Mouse (Mus musculus): Measurements from ENCODE around the gene Itpr1. TPM values are rescaled to one million over a fixed set of nuclear protein-coding genes. Genes with fewer than 3 reads are reported as not detected.

Itpr1 gene
- polyA plus RNA-seq, 1 experiment: 37.7 TPM

DNA sequence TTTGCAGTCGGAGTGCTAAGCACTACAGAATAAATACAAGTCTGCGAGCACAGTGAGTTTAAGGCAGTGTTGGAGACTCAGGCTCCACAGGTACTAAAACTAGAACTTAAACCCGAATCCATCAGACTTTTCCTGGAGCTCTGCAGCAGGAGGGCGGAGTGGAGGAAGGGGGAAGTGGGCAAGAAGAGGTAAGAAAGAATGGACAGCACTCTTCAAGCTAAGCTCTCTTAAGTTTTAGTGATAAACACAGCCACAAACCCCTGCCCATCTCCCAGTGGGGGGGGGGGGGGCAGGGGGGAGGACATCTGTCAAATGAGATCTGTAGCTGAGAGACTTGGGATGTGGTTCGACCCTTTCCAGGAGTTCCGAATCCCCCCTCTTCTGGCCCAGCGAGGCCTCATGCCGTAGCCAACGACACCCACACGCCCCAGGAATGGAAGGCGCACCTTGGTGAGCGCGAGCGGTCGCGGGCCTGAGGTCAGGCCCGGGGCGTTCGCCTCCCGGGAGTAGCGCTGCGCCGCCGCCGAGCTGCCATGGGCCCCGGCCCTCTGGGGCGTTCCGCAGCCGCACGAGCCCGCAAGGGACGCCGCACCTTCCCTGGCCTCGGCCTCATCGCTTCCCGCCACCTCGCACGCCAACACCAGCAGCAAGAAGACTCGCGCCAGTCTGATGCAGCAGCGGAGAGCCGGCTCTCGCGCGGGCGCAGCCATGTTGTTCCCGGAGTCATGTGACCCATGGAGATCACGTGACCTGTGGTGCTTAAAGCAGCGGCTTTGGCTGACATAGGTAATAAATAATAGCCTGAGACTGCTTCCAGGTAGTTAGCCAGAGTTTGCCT is 27.8 kb upstream of the Itpr1 start, which contains the start of gene Sumf1:
Gene Sumf1, minus strand, starts transcription at position 736 of the 838 bp plus-strand sequence.
- H3K4me1 ChIP-seq (ENCODE audit: control insufficient read depth, insufficient read depth, low read length): no peaks in the 10 kb centered on the region; the same call in 1 of the 2 replicates
- peak; percentile 90 for DNase-seq
- 4% methylated on average over 49 of the region's 49 CpGs for WGBS
- peak within 1 kb of the TSS; percentile 82 for H3K4me3 ChIP-seq (replicated peaks; ENCODE audit: extremely low read depth, low read depth, low read length)
- no peak for TF ChIP-seq CTCF (IDR thresholded peaks at IDR 0.05; ENCODE audit: insufficient read depth, low read length)
- TF ChIP-seq POLR2A (IDR thresholded peaks at IDR 0.05; ENCODE audit: borderline replicate concordance, extremely low read depth, low read depth, low read length): peak; percentile 42; the same call in 1 of the 2 replicates

DNA sequence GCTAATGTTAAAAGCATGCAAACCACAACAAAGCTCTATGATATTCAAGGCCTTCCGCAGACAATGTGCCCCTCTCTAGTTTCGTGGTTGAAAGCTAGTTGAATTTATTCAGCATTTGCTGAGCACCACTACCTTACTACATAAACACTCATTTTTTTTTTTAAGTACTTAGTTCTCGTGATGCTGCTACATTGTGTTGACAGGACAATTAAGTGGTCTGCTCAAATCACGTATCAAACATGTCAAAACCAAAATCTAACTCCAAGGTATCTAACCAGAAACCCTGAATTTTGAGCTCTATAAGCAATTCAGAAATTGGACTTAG is 27.2 kb upstream of the Itpr1 start:
- 10% methylated on average over 4 of the region's 4 CpGs for WGBS

DNA sequence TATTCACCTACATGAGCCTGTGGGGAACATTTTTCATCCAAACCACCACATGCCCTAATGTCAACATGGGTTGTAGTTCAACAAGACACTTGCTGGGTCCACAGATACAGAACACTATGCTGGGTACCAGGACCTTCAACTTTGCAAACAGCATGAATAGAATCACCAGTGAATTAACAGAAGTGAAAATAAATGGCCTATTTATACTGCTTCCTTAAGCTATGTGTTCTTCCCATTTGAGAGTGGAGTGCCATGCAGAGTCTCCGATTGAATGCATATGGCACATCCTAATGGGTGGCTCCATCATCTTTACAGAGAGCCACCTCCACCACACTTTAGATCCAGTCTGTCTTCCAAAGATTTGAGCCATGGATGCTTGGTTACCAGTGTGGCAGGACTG is 22.2 kb upstream of the Itpr1 start:
- DNase-seq: no peak
- 86% methylated on average over 1 of the region's 1 CpGs for WGBS
- TF ChIP-seq POLR2A (IDR thresholded peaks at IDR 0.05; ENCODE audit: borderline replicate concordance, extremely low read depth, low read depth, low read length) (no peak), CTCF (IDR thresholded peaks at IDR 0.05; ENCODE audit: insufficient read depth, low read length) (no peak)
- Histone ChIP-seq H3K4me1 (ENCODE audit: control insufficient read depth, insufficient read depth, low read length) (no peaks in the 10 kb centered on the region), H3K4me3 (replicated peaks; ENCODE audit: extremely low read depth, low read depth, low read length) (no peak overlapping the region)

More for the DNA sequence above, 27.2 kb upstream of the Itpr1 start:
- Histone ChIP-seq H3K4me1 (ENCODE audit: control insufficient read depth, insufficient read depth, low read length) (no peaks in the 10 kb centered on the region; the same call in 1 of the 2 replicates), H3K4me3 (replicated peaks; ENCODE audit: extremely low read depth, low read depth, low read length) (peak overlapping the region; percentile 82)
- no peak for TF ChIP-seq POLR2A (IDR thresholded peaks at IDR 0.05; ENCODE audit: borderline replicate concordance, extremely low read depth, low read depth, low read length)
- no peak for TF ChIP-seq CTCF (IDR thresholded peaks at IDR 0.05; ENCODE audit: insufficient read depth, low read length)
- no peak for DNase-seq

DNA sequence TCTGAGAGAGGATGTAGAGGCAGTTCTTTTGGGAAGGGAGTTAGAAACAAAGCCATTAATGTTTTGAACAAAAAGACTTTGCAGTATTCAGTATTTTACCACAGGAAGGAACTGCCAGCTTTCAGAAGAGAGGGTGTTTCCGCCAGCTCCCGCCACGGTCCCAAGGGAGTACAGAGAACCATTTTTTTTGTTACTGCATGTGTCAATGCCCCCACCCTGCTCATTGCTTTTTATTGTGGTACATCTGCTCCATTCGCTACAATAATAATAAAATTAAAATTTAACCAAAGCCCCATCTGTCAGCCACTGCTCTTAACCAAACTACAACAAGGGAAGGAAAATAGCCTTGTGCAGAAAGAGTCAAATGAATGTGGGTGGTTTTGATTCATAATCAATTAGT is 20.3 kb upstream of the Itpr1 start:
- TF ChIP-seq POLR2A (IDR thresholded peaks at IDR 0.05; ENCODE audit: borderline replicate concordance, extremely low read depth, low read depth, low read length) (no peak), CTCF (IDR thresholded peaks at IDR 0.05; ENCODE audit: insufficient read depth, low read length) (no peak)
- WGBS: 49% methylated on average over 4 of the region's 4 CpGs
- H3K4me1 ChIP-seq (ENCODE audit: control insufficient read depth, insufficient read depth, low read length): no peaks in the 10 kb centered on the region
- no peak overlapping the region for H3K4me3 ChIP-seq (replicated peaks; ENCODE audit: extremely low read depth, low read depth, low read length)
- no peak for DNase-seq

DNA sequence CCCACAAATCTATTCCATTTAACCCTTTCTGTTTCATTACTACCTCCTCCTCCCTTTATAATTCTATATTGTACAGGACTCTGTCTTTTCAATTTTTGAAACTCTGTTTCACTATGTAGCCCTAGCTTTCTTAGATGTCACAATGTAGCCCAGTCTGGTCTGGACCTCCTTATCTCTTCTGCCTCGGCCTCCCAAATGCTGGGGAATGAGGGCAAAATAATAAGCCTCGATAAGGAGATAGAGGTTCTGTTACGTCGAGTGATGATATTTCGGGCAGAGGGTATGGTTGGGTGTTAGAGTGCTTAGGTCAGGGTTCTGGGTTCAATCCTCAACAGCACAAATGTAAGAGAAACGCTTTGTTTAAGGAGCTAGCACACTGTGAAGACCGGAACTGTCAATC is 16.2 kb upstream of the Itpr1 start:
- no peak overlapping the region for H3K4me3 ChIP-seq (replicated peaks; ENCODE audit: extremely low read depth, low read depth, low read length)
- 76% methylated on average over 7 of the region's 7 CpGs for WGBS
- no peak for TF ChIP-seq CTCF (IDR thresholded peaks at IDR 0.05; ENCODE audit: insufficient read depth, low read length)
- DNase-seq: no peak
- no peaks in the 10 kb centered on the region for H3K4me1 ChIP-seq (ENCODE audit: control insufficient read depth, insufficient read depth, low read length)

DNA sequence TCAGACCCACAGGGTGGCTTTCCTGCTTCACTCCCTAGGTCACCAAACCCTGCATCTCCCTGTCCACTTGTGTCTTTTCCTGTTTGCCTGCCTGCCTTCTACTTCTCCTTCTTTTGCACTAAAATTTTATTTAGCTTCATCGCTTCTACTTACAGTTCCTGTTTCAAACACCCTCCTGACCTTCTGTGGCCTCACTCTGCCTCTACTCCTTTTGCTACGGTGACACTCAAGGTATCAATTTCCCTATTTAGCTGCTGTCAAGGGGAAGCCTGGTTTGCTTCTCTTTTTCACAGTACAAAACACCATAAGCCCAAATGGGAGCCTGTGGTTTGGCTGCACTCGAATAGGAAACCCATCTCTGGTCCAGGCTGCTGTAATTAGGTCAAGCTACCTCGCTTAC is 15.8 kb upstream of the Itpr1 start:
- H3K4me1 ChIP-seq (ENCODE audit: control insufficient read depth, insufficient read depth, low read length): no peaks in the 10 kb centered on the region
- no peak for DNase-seq
- no peak for TF ChIP-seq CTCF (IDR thresholded peaks at IDR 0.05; ENCODE audit: insufficient read depth, low read length)
- H3K4me3 ChIP-seq (replicated peaks; ENCODE audit: extremely low read depth, low read depth, low read length): no peak overlapping the region
- 56% methylated on average over 4 of the region's 4 CpGs for WGBS

DNA sequence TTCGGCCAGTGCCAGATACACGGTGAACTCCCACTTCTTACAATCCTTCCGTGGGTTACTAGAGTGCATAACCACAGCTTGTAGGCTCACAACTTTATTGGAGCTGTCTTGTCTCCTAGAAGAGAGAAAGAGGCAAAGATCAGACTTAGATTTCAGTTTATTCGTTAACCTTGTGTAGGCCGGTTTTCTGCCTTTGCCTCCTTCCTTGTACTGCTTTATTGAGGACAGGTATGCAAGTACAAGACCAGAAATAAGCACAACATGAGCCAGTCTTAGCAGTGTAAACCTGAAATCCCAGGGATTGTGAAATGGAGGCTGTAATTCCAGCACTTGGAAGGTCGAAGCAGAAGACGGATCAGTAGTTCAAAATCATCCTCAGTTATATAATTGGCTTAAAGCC is 14.6 kb upstream of the Itpr1 start:
- no peak for DNase-seq
- Histone ChIP-seq H3K4me1 (ENCODE audit: control insufficient read depth, insufficient read depth, low read length) (no peaks in the 10 kb centered on the region), H3K4me3 (replicated peaks; ENCODE audit: extremely low read depth, low read depth, low read length) (no peak overlapping the region)
- no peak for TF ChIP-seq CTCF (IDR thresholded peaks at IDR 0.05; ENCODE audit: insufficient read depth, low read length)
- TF ChIP-seq POLR2A (IDR thresholded peaks at IDR 0.05; ENCODE audit: borderline replicate concordance, extremely low read depth, low read depth, low read length): no peak
- WGBS: 87% methylated on average over 7 of the region's 7 CpGs

DNA sequence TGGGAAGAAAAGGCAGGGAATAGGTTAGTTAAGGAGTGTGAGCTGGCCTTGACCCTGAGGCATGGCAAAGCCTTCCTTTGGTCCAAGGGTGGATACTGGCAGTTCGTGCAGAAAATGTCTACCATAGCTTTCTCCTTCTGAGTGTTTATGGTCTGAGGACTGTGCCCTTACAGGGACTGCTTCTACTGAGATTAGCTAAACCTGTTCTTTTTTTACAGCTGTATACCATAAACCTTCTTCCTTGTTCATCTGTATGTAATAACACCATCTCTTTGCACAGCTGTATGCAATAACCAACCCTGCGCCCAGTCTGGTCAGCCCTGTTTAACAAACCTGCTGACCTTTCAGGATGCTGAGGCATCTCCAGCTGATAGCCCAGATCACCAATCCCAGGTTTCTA is 8.6 kb upstream of the Itpr1 start:
- H3K4me3 ChIP-seq (replicated peaks; ENCODE audit: extremely low read depth, low read depth, low read length): no peak overlapping the region
- H3K4me1 ChIP-seq (ENCODE audit: control insufficient read depth, insufficient read depth, low read length): no peaks in the 10 kb centered on the region
- DNase-seq: no peak
- TF ChIP-seq CTCF (IDR thresholded peaks at IDR 0.05; ENCODE audit: insufficient read depth, low read length): no peak
- TF ChIP-seq POLR2A (IDR thresholded peaks at IDR 0.05; ENCODE audit: borderline replicate concordance, extremely low read depth, low read depth, low read length): no peak
- WGBS: 96% methylated on average over 2 of the region's 2 CpGs

DNA sequence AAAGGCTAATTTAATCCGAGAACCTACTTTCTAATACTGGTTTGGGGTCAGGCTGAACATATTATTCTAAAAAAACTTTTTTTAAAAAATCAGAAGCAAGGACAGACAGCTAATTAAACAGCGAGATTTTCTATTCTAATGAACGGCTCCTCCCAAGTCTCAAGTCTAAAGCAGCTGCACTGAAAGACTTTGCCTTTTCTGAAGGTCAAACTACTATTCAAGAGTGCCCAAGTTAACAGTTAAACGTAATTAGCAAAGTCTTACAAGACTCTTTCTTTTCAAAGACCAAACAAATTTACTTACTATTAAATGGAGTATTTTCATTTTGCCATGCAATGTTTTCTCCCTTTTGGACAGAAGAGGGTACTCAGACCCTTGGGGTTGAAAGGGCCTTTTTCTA is 6.8 kb upstream of the Itpr1 start:
- no peak for DNase-seq
- Histone ChIP-seq H3K4me3 (replicated peaks; ENCODE audit: extremely low read depth, low read depth, low read length) (no peak overlapping the region), H3K4me1 (ENCODE audit: control insufficient read depth, insufficient read depth, low read length) (no peaks in the 10 kb centered on the region)
- TF ChIP-seq CTCF (IDR thresholded peaks at IDR 0.05; ENCODE audit: insufficient read depth, low read length): no peak
- TF ChIP-seq POLR2A (IDR thresholded peaks at IDR 0.05; ENCODE audit: borderline replicate concordance, extremely low read depth, low read depth, low read length): no peak
- WGBS: 81% methylated on average over 4 of the region's 4 CpGs

DNA sequence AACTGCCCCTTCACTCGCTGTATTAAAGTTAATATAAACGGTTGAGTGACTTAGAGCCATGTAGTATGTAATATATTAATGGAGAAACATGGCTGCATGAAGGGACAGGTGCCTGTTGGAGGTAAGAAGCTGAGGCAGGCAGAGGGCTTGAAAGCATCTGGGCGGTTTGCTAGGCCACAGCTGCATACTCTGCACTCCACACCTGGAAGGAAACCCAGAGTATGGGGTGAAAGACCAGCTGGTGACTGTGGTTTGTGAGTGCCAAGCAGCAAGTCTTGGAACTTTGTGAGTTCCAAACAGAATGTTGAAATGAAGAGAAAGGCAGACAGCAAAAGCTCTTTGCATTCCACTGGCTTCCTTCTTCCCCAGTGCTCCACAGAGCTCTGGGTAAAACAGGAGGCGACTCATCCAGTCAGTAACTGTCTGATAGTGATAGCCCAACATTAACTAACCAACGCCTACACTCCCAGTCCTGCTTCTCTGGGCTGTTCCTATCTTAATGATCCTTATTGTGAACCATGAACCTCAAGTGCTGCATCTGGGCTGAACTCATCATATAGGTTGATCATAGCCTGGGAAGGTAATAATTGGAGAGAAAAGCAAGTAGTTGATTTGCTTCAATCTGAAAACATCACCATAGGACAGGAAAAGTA is 5.9 kb upstream of the Itpr1 start:
- no peak overlapping the region for H3K4me3 ChIP-seq (replicated peaks; ENCODE audit: extremely low read depth, low read depth, low read length)
- no peak for TF ChIP-seq CTCF (IDR thresholded peaks at IDR 0.05; ENCODE audit: insufficient read depth, low read length)
- TF ChIP-seq POLR2A (IDR thresholded peaks at IDR 0.05; ENCODE audit: borderline replicate concordance, extremely low read depth, low read depth, low read length): no peak
- WGBS: 88% methylated on average over 5 of the region's 5 CpGs
- H3K4me1 ChIP-seq (ENCODE audit: control insufficient read depth, insufficient read depth, low read length): no peaks in the 10 kb centered on the region
- no peak for DNase-seq

Data from lung, adult 2 months (tissue).